Comparison of ENCODE assay signal across 21 mouse cellular contexts in the genomic region with DNA sequence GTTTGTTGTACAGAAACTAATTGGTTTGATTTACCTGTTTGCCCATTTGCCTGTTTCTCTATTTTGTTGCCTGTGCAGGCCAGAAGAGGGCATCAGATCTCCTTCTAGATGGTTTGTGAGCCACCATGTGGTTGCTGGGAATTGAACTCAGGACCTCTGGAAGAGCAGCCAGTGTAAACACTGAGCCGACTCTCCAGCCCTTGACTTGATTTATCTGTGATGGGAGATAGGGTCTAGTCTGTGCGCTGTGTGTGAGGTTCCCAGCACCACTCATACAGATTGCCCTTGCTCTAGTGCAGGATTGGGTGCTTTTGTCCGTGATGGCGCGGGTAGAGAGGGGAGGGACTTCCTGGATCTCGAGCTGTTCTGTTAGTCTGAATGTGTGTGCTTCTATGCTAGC. TPM values are rescaled to one million over a fixed set of nuclear protein-coding genes. Genes with fewer than 3 reads are reported as not detected.
DNase-seq lines count a peak whose midpoint lies in the region; ATAC-seq and TF ChIP-seq lines count a peak whose summit lies in the region.
"Had no signal": no experiment of that assay in that cellular context is flagged by ENCODE, and none has a peak within 500 bp of the region (broad histone marks: within the 10 kb centered on the region; RNA-seq: fewer than 3 reads in every experiment).

No protein-coding gene starts in this region.

- H3K36me3 ChIP-seq in forebrain, embryonic 15.5 days: no peaks in the 10 kb centered on the region
- H3K36me3 ChIP-seq in forebrain, embryonic 12.5 days (replicated peaks): no peaks in the 10 kb centered on the region
- no peaks in the 10 kb centered on the region for H3K36me3 ChIP-seq in liver, embryonic 14.5 days (replicated peaks; ENCODE audit: control insufficient read depth, insufficient read depth, low read depth)
- H3K36me3 ChIP-seq: embryonic facial prominence, embryonic 15.5 days; forebrain, embryonic 10.5 days; heart, embryonic 13.5 days had no signal

- no peaks in the 10 kb centered on the region for H3K27me3 ChIP-seq in forebrain, embryonic 15.5 days
- H3K27me3 ChIP-seq in forebrain, embryonic 12.5 days: no peaks in the 10 kb centered on the region
- H3K27me3 ChIP-seq in liver, embryonic 14.5 days (ENCODE audit: control insufficient read depth, insufficient read depth, low read length): no peaks in the 10 kb centered on the region
- H3K27me3 ChIP-seq: embryonic facial prominence, embryonic 15.5 days; heart, embryonic 13.5 days had no signal

- no peak for DNase-seq in liver, embryonic 14.5 days (ENCODE audit: low read depth in 3 of 3, low spot score in 3 of 3)
- DNase-seq in liver: no peak
- DNase-seq in ES-CJ7 (ENCODE audit: low read depth, low spot score): peak; percentile 53
- peak; percentile 49 for DNase-seq in R1 (ENCODE audit: low read depth, low spot score)
- no peak for DNase-seq in adrenal gland, postnatal 4 days (ENCODE audit: low spot score in 2 of 2)
- DNase-seq: adrenal gland, postnatal 10 days; cerebellum, adult 2 months; cerebellum, postnatal 10 days; embryo, embryonic 11 days; gastrocnemius, postnatal 10 days; heart, postnatal 36 days; kidney, adult 2 months had no signal

- H3K27ac ChIP-seq in forebrain, embryonic 15.5 days (replicated peaks): no peak overlapping the region
- no peak overlapping the region for H3K27ac ChIP-seq in forebrain, embryonic 12.5 days
- H3K27ac ChIP-seq in liver, embryonic 14.5 days: no peak overlapping the region
- H3K27ac ChIP-seq: embryonic facial prominence, embryonic 15.5 days; forebrain, embryonic 10.5 days; heart, embryonic 13.5 days; hindbrain, postnatal 0 days had no signal

- no peak overlapping the region for H3K4me3 ChIP-seq in forebrain, embryonic 15.5 days
- H3K4me3 ChIP-seq in forebrain, embryonic 12.5 days (replicated peaks): no peak overlapping the region
- H3K4me3 ChIP-seq in liver, embryonic 14.5 days (ENCODE audit: insufficient read depth in 1 of 2, low read depth in 2 of 2, low read length in 2 of 2): no peak overlapping the region
- H3K4me3 ChIP-seq: embryonic facial prominence, embryonic 15.5 days; erythroblast, embryonic 14.5 days; forebrain, embryonic 10.5 days; heart, embryonic 13.5 days had no signal

- peaks cover 23% of the 10 kb centered on the region for H3K4me1 ChIP-seq in forebrain, embryonic 15.5 days
- peaks cover 11% of the 10 kb centered on the region for H3K4me1 ChIP-seq in forebrain, embryonic 12.5 days
- H3K4me1 ChIP-seq in liver, embryonic 14.5 days (replicated peaks; ENCODE audit: control insufficient read depth in 2 of 2, insufficient read depth in 2 of 2, low read length in 1 of 2): peaks cover 2 to 7% of the 10 kb centered on the region in 2 experiments; a peak in 2 of 4 replicates

- WGBS in forebrain, embryonic 15.5 days: 97% methylated on average over 6 of the region's 6 CpGs
- WGBS in forebrain, embryonic 12.5 days: 85% methylated on average over 6 of the region's 6 CpGs
- WGBS in liver, embryonic 14.5 days (ENCODE audit: insufficient replicate concordance): 83% methylated on average over 6 of the region's 6 CpGs

- no peaks in the 10 kb centered on the region for H3K9me3 ChIP-seq in forebrain, embryonic 15.5 days
- H3K9me3 ChIP-seq in forebrain, embryonic 12.5 days: no peaks in the 10 kb centered on the region
- no peaks in the 10 kb centered on the region for H3K9me3 ChIP-seq in liver, embryonic 14.5 days (ENCODE audit: control insufficient read depth, low read length)
- H3K9me3 ChIP-seq: embryonic facial prominence, embryonic 15.5 days; forebrain, embryonic 10.5 days; heart, embryonic 13.5 days had no signal

- no peak overlapping the region for H3K4me2 ChIP-seq in forebrain, embryonic 15.5 days (replicated peaks)
- no peak overlapping the region for H3K4me2 ChIP-seq in forebrain, embryonic 12.5 days
- no peak overlapping the region for H3K4me2 ChIP-seq in liver, embryonic 14.5 days (ENCODE audit: low read depth)
- H3K4me2 ChIP-seq: embryonic facial prominence, embryonic 15.5 days; heart, embryonic 13.5 days had no signal

- no peak for TF ChIP-seq EP300 in liver, embryonic 14.5 days (IDR thresholded peaks at IDR 0.05; ENCODE audit: low read depth)

- no peak overlapping the region for H3K9ac ChIP-seq in forebrain, embryonic 15.5 days (replicated peaks)
- no peak overlapping the region for H3K9ac ChIP-seq in forebrain, embryonic 12.5 days
- H3K9ac ChIP-seq in liver, embryonic 14.5 days (replicated peaks): no peak overlapping the region
- H3K9ac ChIP-seq: embryonic facial prominence, embryonic 15.5 days; heart, embryonic 13.5 days had no signal

- 0 out of 2 replicates have a peak, but pooled peaks have one; percentile 43 for ATAC-seq in forebrain, embryonic 15.5 days (replicated peaks)
- ATAC-seq in forebrain, embryonic 12.5 days (ENCODE audit: low FRiP score): no peak
- no peak for ATAC-seq in liver, embryonic 14.5 days (ENCODE audit: insufficient read depth)
- no peak for ATAC-seq in granulocyte monocyte progenitor cell, adult 5-6 weeks (replicated peaks; ENCODE audit: poor library complexity, severe bottlenecking)
- ATAC-seq: forebrain, embryonic 16.5 days; hindbrain, postnatal 0 days had no signal

- TF ChIP-seq CTCF in liver, embryonic 14.5 days (IDR thresholded peaks at IDR 0.05; ENCODE audit: low read depth): peak; percentile 24; the same call in 1 of the 2 replicates

RNA-seq across cellular contexts. Expression of gene Dstn, which starts 10.7 kb away (rescaled TPM):
- 417 and 426 TPM in 2 replicates for polyA plus RNA-seq in forebrain, embryonic 15.5 days (2015; fragmentation: Nextera tagmentation; extraction: Ambion mirVana)
- 366 and 389 TPM in 2 replicates for polyA plus RNA-seq in forebrain, embryonic 12.5 days (2016; fragmentation: Nextera tagmentation; extraction: Ambion mirVana)
- 19.5 and 33.1 TPM in 2 replicates for polyA plus RNA-seq in liver, embryonic 14.5 days (2012; rRNA removed)
- 123 and 129 TPM in 2 replicates for polyA plus RNA-seq in liver, embryonic 14.5 days (2014; fragmentation: Nextera tagmentation; extraction: Ambion mirVana)
- 100 to 1,000 TPM; 227 to 242 TPM for total RNA-seq in adrenal gland, postnatal 4 days (2021)
- total RNA-seq in granulocyte monocyte progenitor cell, adult 5-6 weeks (2014; fragmentation: Nextera tagmentation): 285 and 354 TPM in 2 replicates
- 581 and 644 TPM in 2 replicates for total RNA-seq in granulocyte monocyte progenitor cell, adult 5-6 weeks (2017)

Comparison
In these comparisons a context has a peak if more than half of its experiments do, and no peak if none do; other contexts are left out.
1. DNase-seq: peak in ES-CJ7 (single experiment) and R1 (single experiment); none in liver, embryonic 14.5 days (0 of 3), liver (single experiment) and adrenal gland, postnatal 4 days (0 of 2).